Mouse (Mus musculus) hindbrain, embryonic 16.5 days (tissue): ENCODE results near the gene Pole. TPM values are rescaled to one million over a fixed set of nuclear protein-coding genes. Genes with fewer than 3 reads are reported as not detected.

Experiments
- ATAC-seq: fragments of 200-750 bp; cut with Nextera tagmentation; 2 replicates; pipeline ENCODE4 v1.8.0; 2017; ENCODE audit warnings: moderate TSS enrichment, moderate library complexity
- H3K27ac ChIP-seq: fragments of 300-500 bp; sonication (generic); 2 replicates; pipeline ENCODE4 v1.5.1; 2014; ENCODE audit warnings: low read depth, mild to moderate bottlenecking, control low read depth, low read length, moderate library complexity
- H3K27me3 ChIP-seq: fragments of 300-500 bp; sonication (generic); replicated peaks from 2 replicates; pipeline ENCODE4 v1.6.1; 2014; ENCODE audit warnings: low read length; ENCODE audit not compliant: control insufficient read depth, insufficient read depth
- H3K36me3 ChIP-seq: fragments of 300-500 bp; sonication (generic); 2 replicates; pipeline ENCODE4 v1.6.1; 2014; ENCODE audit warnings: mild to moderate bottlenecking, low read length, moderate library complexity, mixed read lengths; ENCODE audit not compliant: control insufficient read depth, insufficient read depth
- H3K4me1 ChIP-seq: fragments of 300-500 bp; sonication (generic); 2 replicates; pipeline ENCODE4 v1.6.1; 2014; ENCODE audit warnings: low read depth, low read length; ENCODE audit not compliant: control insufficient read depth, insufficient read depth
- H3K4me2 ChIP-seq: fragments of 300-500 bp; sonication (generic); 2 replicates; pipeline ENCODE4 v1.6.1; 2014; ENCODE audit warnings: mild to moderate bottlenecking, low read length, control low read depth, moderate library complexity
- H3K4me3 ChIP-seq: fragments of 300-500 bp; sonication (generic); 2 replicates; pipeline ENCODE4 v1.5.1; 2014; ENCODE audit warnings: mild to moderate bottlenecking, low read length, control low read depth, moderate library complexity
- H3K9ac ChIP-seq: fragments of 300-500 bp; sonication (generic); 2 replicates; pipeline ENCODE4 v1.6.1; 2014; ENCODE audit warnings: low read depth, mild to moderate bottlenecking, control low read depth, low read length, moderate library complexity
- H3K9me3 ChIP-seq: fragments of 300-500 bp; sonication (generic); 2 replicates; pipeline ENCODE4 v1.6.1; 2014; ENCODE audit warnings: mild to moderate bottlenecking, low read length, moderate library complexity; ENCODE audit not compliant: control insufficient read depth
- WGBS: fragments of 180-500 bp; shearing (Covaris S2); extraction: QIAGEN DNeasy Blood & Tissue Kit; methylation state at CpG from one replicate; pipeline ENCODE4 v1.1.7; 2014; 5-methylcytosine and 5-hydroxymethylcytosine counted together
- polyA plus RNA-seq: library from polyadenylated mRNA; unstranded; fragments of >200 nt; fragmentation: Nextera tagmentation; extraction: Ambion mirVana; gene quantifications from 2 replicates; pipeline ENCODE4 v1.2.1, GENCODE M21; 2015

Gene Pole
- polyA plus RNA-seq, 1 experiment from 2014 or later, result 7.1 TPM

GRCm38 (mm10) chr5:110361465-110361864 is 75.4 kb downstream of the Pole start:
- H3K27me3 ChIP-seq, result no peaks in the 10 kb centered on the region
- H3K9me3 ChIP-seq, result no peaks in the 10 kb centered on the region
- no peak overlapping the region for H3K27ac ChIP-seq
- H3K4me1 ChIP-seq, result no peaks in the 10 kb centered on the region; the same call in 1 of the 2 replicates
- no peak overlapping the region for H3K9ac ChIP-seq
- ATAC-seq, result no peak
- WGBS, result 86% methylated on average over 6 of the region's 6 CpGs
- no peak overlapping the region for H3K4me3 ChIP-seq
- H3K4me2 ChIP-seq, result no peak overlapping the region
- H3K36me3 ChIP-seq, result no peaks in the 10 kb centered on the region

- peak overlapping the region; percentile 48 for H3K4me3 ChIP-seq
- 4% methylated on average over 28 of the region's 28 CpGs for WGBS
Observed at GRCm38 (mm10) chr5:110362813-110363178, 76.7 kb downstream of the Pole start.

GRCm38 (mm10) chr5:110363179-110363821 is 77.2 kb downstream of the Pole start:
- peak overlapping the region; percentile 69 for H3K4me2 ChIP-seq
- H3K27ac ChIP-seq, result peak overlapping the region; percentile 57; the same call in 1 of the 2 replicates
- H3K27me3 ChIP-seq, result no peaks in the 10 kb centered on the region
- H3K9ac ChIP-seq, result peak overlapping the region; percentile 66
- H3K4me3 ChIP-seq, result peak overlapping the region; percentile 48
- H3K4me1 ChIP-seq, result no peaks in the 10 kb centered on the region; the same call in 1 of the 2 replicates
- H3K36me3 ChIP-seq, result 0 out of 2 replicates have a peak, but pooled peaks cover 9% of the 10 kb centered on the region
- WGBS, result 1% methylated on average over 38 of the region's 72 CpGs
- ATAC-seq, result peak; percentile 87
- no peaks in the 10 kb centered on the region for H3K9me3 ChIP-seq

More at GRCm38 (mm10) chr5:110362813-110363178, 76.7 kb downstream of the Pole start:
- 0 out of 2 replicates have a peak, but pooled peaks cover 6% of the 10 kb centered on the region for H3K36me3 ChIP-seq
- H3K4me2 ChIP-seq, result peak overlapping the region; percentile 69
- H3K9ac ChIP-seq, result peak overlapping the region; percentile 66
- H3K27me3 ChIP-seq, result no peaks in the 10 kb centered on the region
- no peak; the same call in 1 of the 2 replicates for ATAC-seq
- no peak overlapping the region for H3K27ac ChIP-seq
- no peaks in the 10 kb centered on the region; the same call in 1 of the 2 replicates for H3K4me1 ChIP-seq
- no peaks in the 10 kb centered on the region for H3K9me3 ChIP-seq

GRCm38 (mm10) chr5:110363822-110364545 is 77.9 kb downstream of the Pole start:
- Histone ChIP-seq H3K27ac (no peak overlapping the region), H3K4me2 (peak overlapping the region; percentile 69), H3K4me1 (no peaks in the 10 kb centered on the region; the same call in 1 of the 2 replicates), H3K27me3 (no peaks in the 10 kb centered on the region), H3K9ac (peak overlapping the region; percentile 66), H3K9me3 (no peaks in the 10 kb centered on the region), H3K36me3 (0 out of 2 replicates have a peak, but pooled peaks cover 9% of the 10 kb centered on the region), H3K4me3 (peak overlapping the region; percentile 48)
- 32% methylated on average over 11 of the region's 11 CpGs for WGBS
- peak; percentile 28; the same call in 1 of the 2 replicates for ATAC-seq

GRCm38 (mm10) chr5:110376802-110377433 is 90.8 kb downstream of the Pole start:
- H3K4me1 ChIP-seq, result no peaks in the 10 kb centered on the region
- ATAC-seq, result peak; percentile 13; the same call in 1 of the 2 replicates
- H3K9me3 ChIP-seq, result no peaks in the 10 kb centered on the region
- WGBS, result 54% methylated on average over 8 of the region's 8 CpGs
- no peak overlapping the region for H3K27ac ChIP-seq
- H3K4me3 ChIP-seq, result no peak overlapping the region
- H3K27me3 ChIP-seq, result no peaks in the 10 kb centered on the region
- H3K4me2 ChIP-seq, result no peak overlapping the region
- H3K36me3 ChIP-seq, result peaks cover 25% of the 10 kb centered on the region
- no peak overlapping the region for H3K9ac ChIP-seq

GRCm38 (mm10) chr5:110378181-110378583 is 92.1 kb downstream of the Pole start:
- no peak overlapping the region for H3K27ac ChIP-seq
- peak overlapping the region; percentile 31; the same call in 1 of the 2 replicates for H3K4me2 ChIP-seq
- H3K4me1 ChIP-seq, result no peaks in the 10 kb centered on the region
- H3K27me3 ChIP-seq, result no peaks in the 10 kb centered on the region
- H3K9me3 ChIP-seq, result no peaks in the 10 kb centered on the region
- 41% methylated on average over 20 of the region's 20 CpGs for WGBS
- peak; percentile 46 for ATAC-seq
- H3K9ac ChIP-seq, result no peak overlapping the region
- H3K4me3 ChIP-seq, result no peak overlapping the region; the same call in 1 of the 2 replicates
- peaks cover 25% of the 10 kb centered on the region for H3K36me3 ChIP-seq

GRCm38 (mm10) chr5:110379086-110379485 is 93.0 kb downstream of the Pole start:
- H3K9ac ChIP-seq, result no peak overlapping the region
- no peak overlapping the region for H3K27ac ChIP-seq
- no peak overlapping the region for H3K4me2 ChIP-seq
- H3K4me3 ChIP-seq, result no peak overlapping the region
- H3K4me1 ChIP-seq, result no peaks in the 10 kb centered on the region
- no peak for ATAC-seq
- 88% methylated on average over 15 of the region's 15 CpGs for WGBS
- peaks cover 25% of the 10 kb centered on the region for H3K36me3 ChIP-seq
- H3K27me3 ChIP-seq, result no peaks in the 10 kb centered on the region
- no peaks in the 10 kb centered on the region for H3K9me3 ChIP-seq

- Histone ChIP-seq H3K9me3 (no peaks in the 10 kb centered on the region), H3K4me2 (no peak overlapping the region), H3K36me3 (peaks cover 25% of the 10 kb centered on the region), H3K27me3 (no peaks in the 10 kb centered on the region), H3K27ac (no peak overlapping the region), H3K9ac (no peak overlapping the region), H3K4me1 (peaks cover 5% of the 10 kb centered on the region), H3K4me3 (no peak overlapping the region)
- 92% methylated on average over 4 of the region's 4 CpGs for WGBS
- ATAC-seq, result no peak
Observed at GRCm38 (mm10) chr5:110379823-110380222, 93.7 kb downstream of the Pole start.

- Histone ChIP-seq H3K27me3 (no peaks in the 10 kb centered on the region), H3K36me3 (no peaks in the 10 kb centered on the region), H3K4me1 (peaks cover 28% of the 10 kb centered on the region), H3K9ac (no peak overlapping the region), H3K27ac (no peak overlapping the region), H3K4me2 (peak overlapping the region; percentile 2), H3K4me3 (no peak overlapping the region; the same call in 1 of the 2 replicates), H3K9me3 (no peaks in the 10 kb centered on the region)
- no peak for ATAC-seq
- WGBS, result 83% methylated on average over 6 of the region's 6 CpGs
Observed at GRCm38 (mm10) chr5:110384491-110384890, 98.4 kb downstream of the Pole start.
